Mouse (Mus musculus) T-helper 1 cell (primary cell): ENCODE data around the gene Ltbp1.

Experiments used
- in situ Hi-C: fragments of 300-600 bp; cut with MboI, MseI; formaldehyde crosslinking; loops from one replicate; pipeline ENCODE4 v1.15.1; 2025; ENCODE audit warnings: high pct_unique_total_duplicates

Gene Ltbp1

DNA sequence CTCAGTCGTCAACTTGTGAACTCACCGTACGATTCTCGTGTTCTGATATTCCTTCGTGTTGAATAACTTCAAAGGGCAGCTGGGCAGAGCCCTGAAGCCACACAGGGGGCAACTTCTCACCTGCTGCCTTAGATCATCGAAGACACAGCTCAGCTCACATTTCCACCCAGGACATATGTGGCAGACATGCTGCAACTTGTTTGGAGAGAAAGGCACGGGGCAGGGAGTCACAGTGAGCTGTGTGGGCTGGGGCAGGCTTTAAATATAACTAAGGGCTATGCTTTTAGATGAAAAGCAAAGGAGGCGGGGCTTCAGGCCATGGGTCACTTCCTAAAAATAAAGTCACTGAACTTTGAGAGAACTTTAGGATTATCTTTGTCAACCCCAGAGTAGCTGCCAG lies 51.3 kb downstream of the Ltbp1 start:
- in situ Hi-C loops: loop anchor here (10.0 kb wide), 1 partner anchor 458 kb away; no protein-coding TSS in a partner anchor

DNA sequence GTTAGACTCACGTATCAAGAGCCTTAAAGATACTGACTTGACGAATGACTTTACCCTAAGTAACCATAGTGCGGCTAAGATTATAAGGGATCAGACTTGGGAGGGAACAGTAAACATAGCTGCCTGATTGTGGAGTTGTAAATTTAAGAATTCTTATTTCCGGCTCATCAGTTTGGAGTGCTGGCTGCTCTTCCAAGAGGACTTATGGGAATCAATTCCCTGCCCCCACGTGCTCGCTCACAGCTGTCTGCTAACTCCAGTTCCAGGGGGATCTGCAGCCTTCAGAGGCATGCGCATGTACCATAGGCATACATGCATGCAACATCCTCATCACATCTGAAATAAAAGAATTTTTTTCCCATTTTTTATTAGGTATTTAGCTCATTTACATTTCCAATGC lies 61.0 kb downstream of the Ltbp1 start:
- in situ Hi-C loops: no loop called here

DNA sequence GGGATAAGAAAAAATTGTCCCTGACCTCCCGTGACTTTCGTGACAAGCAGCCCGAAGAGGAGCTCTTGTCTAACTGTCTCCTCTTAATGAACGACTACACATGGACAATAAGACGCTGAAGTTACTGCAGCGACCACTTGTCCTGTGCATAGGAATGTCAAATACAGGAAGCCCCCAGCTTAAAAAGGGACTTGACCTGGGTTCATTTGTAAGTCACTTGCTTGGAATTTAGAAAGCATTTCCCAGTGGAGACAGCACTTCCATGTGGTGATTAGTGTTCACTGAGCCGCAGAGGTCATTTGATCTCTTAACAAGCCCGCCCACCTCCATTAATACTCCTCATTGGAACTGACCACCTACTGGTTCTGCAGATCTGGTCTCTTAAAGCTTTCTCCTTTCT lies 61.9 kb downstream of the Ltbp1 start:
- in situ Hi-C loops: no loop called here

DNA sequence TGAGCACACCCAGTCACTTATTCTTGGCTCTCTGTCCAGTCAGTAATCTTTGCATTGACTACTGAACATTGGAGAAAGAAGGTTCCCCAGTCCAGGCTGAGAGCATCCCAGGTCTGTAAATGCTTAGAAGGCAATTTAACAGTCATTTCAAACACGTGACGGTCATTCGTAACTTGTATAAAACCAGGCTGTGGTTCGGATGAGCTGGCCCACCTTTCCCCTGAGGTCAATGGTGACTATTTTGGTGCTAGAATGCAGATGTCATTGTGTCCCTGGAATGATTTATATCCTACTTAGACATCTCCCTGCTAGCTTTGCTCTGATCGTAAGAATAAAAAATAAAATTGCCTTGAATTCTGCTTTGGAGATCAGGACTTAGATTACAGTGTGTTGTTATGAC lies 63.9 kb downstream of the Ltbp1 start:
- in situ Hi-C loops: no loop called here

DNA sequence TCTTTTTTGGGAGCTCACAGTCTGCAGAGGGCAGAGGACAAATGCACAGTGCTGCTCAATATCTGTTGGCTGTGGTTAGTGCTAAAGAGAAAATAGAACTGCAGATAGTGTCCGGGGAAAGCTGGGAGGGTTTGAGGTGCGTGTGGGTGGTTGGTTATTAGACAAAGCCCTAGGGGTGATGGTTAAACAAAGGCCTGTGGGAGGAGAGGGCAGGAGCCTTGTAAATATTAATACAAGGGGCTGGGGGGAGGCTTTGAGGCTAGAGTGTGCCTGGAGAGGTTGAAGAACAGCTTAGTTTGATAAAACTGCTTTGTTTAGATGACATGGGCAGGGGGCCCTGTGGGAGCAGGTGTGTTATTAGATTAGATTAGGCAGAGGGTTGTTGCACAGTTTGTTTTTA lies 65.8 kb downstream of the Ltbp1 start:
- in situ Hi-C loops: no loop called here

DNA sequence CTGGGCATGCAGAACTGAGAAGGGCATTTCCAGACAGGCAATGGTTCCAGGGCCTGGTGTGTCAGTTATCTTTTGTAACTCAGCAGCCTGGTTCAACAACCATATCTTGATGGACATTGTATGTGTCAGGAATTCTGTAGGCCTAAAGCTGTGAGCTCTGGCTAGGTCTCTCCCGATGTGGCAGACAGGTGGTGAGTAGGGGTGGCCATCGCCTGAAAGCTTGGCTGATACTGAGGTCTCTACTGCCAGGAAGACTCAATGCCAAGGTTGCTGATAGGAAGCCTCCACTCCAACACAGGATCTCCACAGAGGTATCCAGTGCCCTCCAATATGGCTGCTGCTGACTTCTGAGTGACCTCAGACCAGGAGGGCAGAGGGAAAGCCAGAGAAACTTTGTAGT lies 66.4 kb downstream of the Ltbp1 start:
- in situ Hi-C loops: no loop called here

GRCm38 (mm10) chr17:75073887-75074286 lies 68.5 kb downstream of the Ltbp1 start:
- in situ Hi-C loops: no loop called here

GRCm38 (mm10) chr17:75074978-75075699 lies 69.8 kb downstream of the Ltbp1 start:
- in situ Hi-C loops: no loop called here

- in situ Hi-C loops: no loop called here
Measured at GRCm38 (mm10) chr17:75081401-75081800, 76.0 kb downstream of the Ltbp1 start.

GRCm38 (mm10) chr17:75082449-75082848 lies 77.1 kb downstream of the Ltbp1 start:
- in situ Hi-C loops: no loop called here

DNA sequence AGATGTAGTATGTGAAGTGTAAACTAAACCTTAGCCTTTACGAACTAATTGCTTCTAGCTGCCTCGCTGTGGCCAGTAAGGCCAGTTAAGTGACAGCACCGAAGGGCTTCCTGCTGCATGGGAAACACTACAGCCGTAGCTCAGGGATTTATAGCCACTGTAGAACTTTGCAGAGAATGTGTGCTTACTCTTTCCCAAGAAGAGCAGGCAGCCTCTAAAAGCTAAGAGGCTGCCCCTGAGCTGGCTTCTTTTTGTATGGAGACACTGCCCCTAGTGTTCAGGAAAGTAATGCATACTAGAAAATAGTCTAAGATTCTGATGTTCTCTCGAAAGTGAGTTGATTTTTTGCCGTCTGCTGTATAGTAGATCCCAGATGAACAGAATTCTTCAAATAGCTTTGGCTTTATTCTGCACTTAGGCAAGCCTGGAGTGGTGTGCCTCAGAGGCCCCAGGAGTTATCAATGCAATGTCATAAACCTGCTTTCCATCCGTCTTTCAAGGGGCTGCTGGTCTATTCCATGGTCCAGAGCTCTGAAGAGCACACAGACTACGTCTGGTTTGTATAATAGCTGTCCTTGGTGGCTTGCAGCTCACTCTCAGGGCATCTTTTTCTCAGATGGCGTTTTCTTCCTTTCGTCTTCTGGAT lies 82.1 kb downstream of the Ltbp1 start:
- in situ Hi-C loops: no loop called here

GRCm38 (mm10) chr17:75088232-75088631 lies 82.9 kb downstream of the Ltbp1 start:
- in situ Hi-C loops: no loop called here

- in situ Hi-C loops: no loop called here
Measured at GRCm38 (mm10) chr17:75088727-75089126, 83.4 kb downstream of the Ltbp1 start.

GRCm38 (mm10) chr17:75090556-75090955 lies 85.2 kb downstream of the Ltbp1 start:
- in situ Hi-C loops: no loop called here

DNA sequence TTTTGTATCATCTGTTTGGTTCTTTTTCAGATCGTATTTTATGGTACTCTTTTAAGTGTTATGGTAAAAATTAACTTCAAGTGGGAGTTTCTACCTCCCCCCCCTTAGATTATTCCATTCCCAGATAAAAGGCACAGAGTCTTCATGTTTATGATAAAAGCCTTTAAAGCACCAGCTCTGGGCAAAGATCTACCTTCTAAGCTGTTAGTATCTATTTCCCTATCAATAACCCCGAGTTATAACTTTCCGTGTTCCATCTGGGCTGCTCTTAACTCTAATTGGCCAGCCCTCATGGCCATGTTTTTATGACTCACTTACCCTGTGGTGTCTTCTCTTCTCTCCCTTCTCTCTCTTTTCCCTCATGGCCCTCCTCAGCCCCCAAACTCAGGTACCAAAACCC lies 88.2 kb downstream of the Ltbp1 start:
- in situ Hi-C loops: no loop called here

- in situ Hi-C loops: no loop called here
Measured at GRCm38 (mm10) chr17:75094591-75094990, 89.2 kb downstream of the Ltbp1 start.

DNA sequence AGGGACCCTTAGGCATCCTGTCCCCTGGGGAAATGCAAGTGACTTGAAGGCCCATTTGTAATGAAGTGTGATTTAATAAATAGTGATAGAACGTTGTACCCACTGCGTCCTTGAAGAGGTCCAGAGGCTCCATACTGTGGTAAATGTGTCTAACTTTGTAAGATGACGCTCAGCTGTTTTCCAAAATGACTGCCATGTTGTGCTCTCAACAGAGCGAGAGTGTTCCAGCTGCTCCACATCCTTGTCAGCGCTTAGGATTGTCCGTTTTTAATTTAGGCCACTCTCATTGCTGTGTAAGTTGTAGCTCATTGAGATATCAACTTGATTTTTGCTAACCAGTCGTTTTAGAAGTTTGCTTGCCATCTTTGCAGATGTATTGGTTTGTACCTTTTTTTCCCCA lies 91.4 kb downstream of the Ltbp1 start:
- in situ Hi-C loops: no loop called here

DNA sequence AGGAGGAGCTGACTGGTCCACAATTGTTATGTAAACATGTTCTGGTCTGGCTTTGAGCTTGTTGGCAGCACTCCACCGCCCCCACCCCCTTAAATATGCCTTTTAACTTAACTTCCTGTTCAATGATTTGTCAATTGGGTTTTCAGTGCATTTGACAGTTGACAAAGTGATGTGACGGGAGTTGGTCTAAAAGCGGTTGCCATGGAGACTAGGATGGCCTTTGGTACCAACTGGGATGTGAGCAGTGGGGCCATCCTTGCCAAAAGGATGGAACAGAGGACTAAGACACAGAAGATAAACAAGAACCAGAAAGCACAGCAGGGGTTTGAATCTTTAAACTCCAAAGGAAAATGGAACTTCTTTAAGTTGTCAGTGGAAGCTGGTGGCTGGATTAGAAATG lies 92.0 kb downstream of the Ltbp1 start:
- in situ Hi-C loops: no loop called here

DNA sequence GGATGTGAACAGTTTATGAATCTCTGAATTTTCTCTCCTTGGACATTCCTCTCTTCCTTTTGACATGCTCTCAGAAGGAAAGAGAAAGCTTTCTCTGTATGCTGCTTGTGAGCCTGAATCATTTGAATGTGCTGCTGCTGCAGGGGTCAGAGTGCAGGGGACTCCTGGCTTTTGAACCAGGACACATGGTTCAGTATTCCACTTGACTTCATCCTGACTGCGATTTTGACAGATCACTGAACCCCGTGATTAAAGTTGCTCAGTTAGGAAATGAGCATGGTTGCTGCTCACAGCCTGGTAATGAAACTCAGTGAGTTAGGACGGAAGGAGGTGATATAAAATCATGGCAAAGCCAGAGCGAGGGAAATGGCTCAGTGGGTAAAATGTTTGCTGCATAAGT lies 95.8 kb downstream of the Ltbp1 start:
- in situ Hi-C loops: no loop called here

DNA sequence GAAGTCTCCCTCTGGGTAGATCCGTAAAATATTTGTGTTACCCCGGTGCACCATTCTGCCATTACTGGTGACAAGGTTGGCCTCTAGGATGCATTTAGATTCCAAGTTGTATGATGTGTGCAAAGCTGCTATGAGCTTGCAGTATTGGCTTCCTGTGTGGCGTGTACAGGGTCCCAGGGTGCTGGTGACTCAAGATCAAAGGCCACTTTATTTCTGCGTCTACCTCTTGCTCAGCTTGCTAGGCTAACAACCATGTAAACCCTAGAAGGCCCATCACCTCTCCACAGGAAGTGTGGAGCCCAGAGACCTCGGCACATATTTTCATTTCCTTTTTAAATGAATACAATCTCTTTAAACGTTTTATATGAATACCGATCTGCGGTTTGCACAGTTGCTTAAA lies 96.6 kb downstream of the Ltbp1 start:
- in situ Hi-C loops: no loop called here

DNA sequence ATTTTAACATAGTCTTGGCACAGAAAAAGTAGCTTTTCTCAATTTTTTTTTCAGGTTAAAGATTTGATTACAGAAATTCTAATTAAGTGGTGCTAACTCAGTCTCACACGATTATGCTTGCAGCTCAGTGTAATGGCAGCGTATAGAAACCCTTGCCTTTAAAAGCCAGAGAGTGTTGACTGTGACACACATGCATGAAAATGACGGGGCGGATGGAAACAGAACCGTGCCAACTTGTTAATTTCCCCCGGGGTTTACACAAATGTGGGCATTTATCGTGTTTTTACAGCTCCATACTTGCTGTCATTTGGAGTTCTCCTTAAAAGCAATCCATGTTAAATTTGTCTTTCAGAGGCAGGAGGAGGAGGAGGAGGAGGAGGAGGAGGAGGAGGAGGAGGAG lies 102.0 kb downstream of the Ltbp1 start:
- in situ Hi-C loops: no loop called here

GRCm38 (mm10) chr17:75107879-75108278 lies 102.5 kb downstream of the Ltbp1 start:
- in situ Hi-C loops: no loop called here

DNA sequence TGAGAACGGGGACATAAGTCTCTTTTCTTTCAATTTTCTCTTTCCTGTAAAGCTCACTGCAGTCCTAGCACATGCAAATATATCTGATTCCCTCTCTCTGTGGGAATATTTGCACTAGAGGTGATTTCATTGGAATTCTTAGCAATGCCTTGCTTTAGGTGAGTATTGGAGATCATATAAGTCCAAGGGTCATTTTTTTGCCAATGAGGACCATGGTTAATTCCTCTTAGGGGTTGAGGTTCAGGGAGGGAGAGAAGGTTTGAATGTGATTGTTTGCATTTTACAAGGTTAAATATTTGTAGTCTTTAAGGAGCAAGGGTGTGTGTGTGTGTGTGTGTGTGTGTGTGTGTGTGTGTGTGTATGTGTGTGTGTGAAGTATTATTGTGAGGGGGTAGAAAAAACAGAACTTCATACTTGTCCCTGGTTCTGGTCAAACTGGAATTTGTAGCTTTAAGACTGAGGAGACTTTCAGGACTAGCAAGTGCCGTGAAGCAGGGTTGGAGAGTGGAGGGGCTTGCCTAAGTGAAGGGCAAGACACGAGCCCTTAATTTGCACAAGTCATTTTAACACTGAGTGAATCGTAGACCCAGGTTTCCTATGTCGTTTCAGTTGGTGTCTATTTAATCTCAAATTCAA lies 103.8 kb downstream of the Ltbp1 start:
- in situ Hi-C loops: no loop called here
